Mouse (Mus musculus) forebrain, embryonic 15.5 days (tissue): ENCODE measurements around the gene Paqr7. TPM values are rescaled to one million over a fixed set of nuclear protein-coding genes. Genes with fewer than 3 reads are reported as not detected.
A peak's percentile ranks its signal among the peaks of the same experiment; 100 is the strongest.

Source experiments
- ATAC-seq: fragments of 200-750 bp; cut with Nextera tagmentation; replicated peaks from 2 replicates; pipeline ENCODE4 v1.8.0; 2017; ENCODE audit warnings: mild to moderate bottlenecking, moderate TSS enrichment, moderate library complexity
- H3K27ac ChIP-seq: fragments of 300-500 bp; sonication (generic); replicated peaks from 2 replicates; pipeline ENCODE4 v1.5.1; 2015; ENCODE audit warnings: mild to moderate bottlenecking, inconsistent platforms
- H3K27me3 ChIP-seq: fragments of 300-500 bp; sonication (generic); 2 replicates; pipeline ENCODE4 v1.6.1; 2015; ENCODE audit warnings: inconsistent platforms
- H3K36me3 ChIP-seq: fragments of 300-500 bp; sonication (generic); 2 replicates; pipeline ENCODE4 v1.6.1; 2015; ENCODE audit warnings: mild to moderate bottlenecking, inconsistent platforms
- H3K4me1 ChIP-seq: fragments of 300-500 bp; sonication (generic); 2 replicates; pipeline ENCODE4 v1.6.1; 2015; ENCODE audit warnings: inconsistent platforms
- H3K4me2 ChIP-seq: fragments of 300-500 bp; sonication (generic); replicated peaks from 2 replicates; pipeline ENCODE4 v1.6.1; 2015; ENCODE audit warnings: mild to moderate bottlenecking, inconsistent platforms
- H3K4me3 ChIP-seq: fragments of 300-500 bp; sonication (generic); 2 replicates; pipeline ENCODE4 v1.5.1; 2015; ENCODE audit warnings: mild to moderate bottlenecking, inconsistent platforms
- H3K9ac ChIP-seq: fragments of 300-500 bp; sonication (generic); replicated peaks from 2 replicates; pipeline ENCODE4 v1.6.1; 2015; ENCODE audit warnings: mild to moderate bottlenecking, inconsistent platforms
- H3K9me3 ChIP-seq: fragments of 300-500 bp; sonication (generic); 2 replicates; pipeline ENCODE4 v1.6.1; 2016; ENCODE audit warnings: inconsistent platforms
- WGBS: fragments of 180-500 bp; shearing (Covaris S2); methylation state at CpG from one replicate; pipeline ENCODE4 v1.1.7; 2015; ENCODE audit warnings: mixed read lengths; 5-methylcytosine and 5-hydroxymethylcytosine counted together
- polyA plus RNA-seq: library from polyadenylated mRNA; unstranded; fragments of >200 nt; fragmentation: Nextera tagmentation; extraction: Ambion mirVana; gene quantifications from 2 replicates; pipeline ENCODE4 v1.2.1, GENCODE M21; 2015

Gene Paqr7
- polyA plus RNA-seq, 1 experiment from 2014 or later: 12.3 TPM

GRCm38 (mm10) chr4:134532928-134533327 lies 36.4 kb downstream of the Paqr7 start:
- Histone ChIP-seq H3K27me3 (no peaks in the 10 kb centered on the region), H3K9ac (no peak overlapping the region), H3K27ac (no peak overlapping the region), H3K36me3 (peaks cover 31% of the 10 kb centered on the region), H3K4me1 (peaks cover 23% of the 10 kb centered on the region), H3K4me2 (no peak overlapping the region), H3K4me3 (no peak overlapping the region), H3K9me3 (no peaks in the 10 kb centered on the region)
- no peak for ATAC-seq
- 89% methylated on average over 4 of the region's 4 CpGs for WGBS

- Histone ChIP-seq H3K4me3 (no peak overlapping the region), H3K27me3 (no peaks in the 10 kb centered on the region), H3K36me3 (peaks cover 27% of the 10 kb centered on the region), H3K9me3 (no peaks in the 10 kb centered on the region), H3K4me1 (peaks cover 23% of the 10 kb centered on the region), H3K27ac (no peak overlapping the region), H3K9ac (no peak overlapping the region), H3K4me2 (peak overlapping the region; percentile 91; the same call in 1 of the 2 replicates)
- WGBS: 88% methylated on average over 4 of the region's 4 CpGs
- ATAC-seq: no peak
Observed at GRCm38 (mm10) chr4:134533421-134533820, 36.9 kb downstream of the Paqr7 start.

- under 1% methylated on average over 57 of the region's 57 CpGs for WGBS
- no peak; the same call in none of the 2 replicates for ATAC-seq
Observed at GRCm38 (mm10) chr4:134534124-134534886, 37.8 kb downstream of the Paqr7 start.

DNA sequence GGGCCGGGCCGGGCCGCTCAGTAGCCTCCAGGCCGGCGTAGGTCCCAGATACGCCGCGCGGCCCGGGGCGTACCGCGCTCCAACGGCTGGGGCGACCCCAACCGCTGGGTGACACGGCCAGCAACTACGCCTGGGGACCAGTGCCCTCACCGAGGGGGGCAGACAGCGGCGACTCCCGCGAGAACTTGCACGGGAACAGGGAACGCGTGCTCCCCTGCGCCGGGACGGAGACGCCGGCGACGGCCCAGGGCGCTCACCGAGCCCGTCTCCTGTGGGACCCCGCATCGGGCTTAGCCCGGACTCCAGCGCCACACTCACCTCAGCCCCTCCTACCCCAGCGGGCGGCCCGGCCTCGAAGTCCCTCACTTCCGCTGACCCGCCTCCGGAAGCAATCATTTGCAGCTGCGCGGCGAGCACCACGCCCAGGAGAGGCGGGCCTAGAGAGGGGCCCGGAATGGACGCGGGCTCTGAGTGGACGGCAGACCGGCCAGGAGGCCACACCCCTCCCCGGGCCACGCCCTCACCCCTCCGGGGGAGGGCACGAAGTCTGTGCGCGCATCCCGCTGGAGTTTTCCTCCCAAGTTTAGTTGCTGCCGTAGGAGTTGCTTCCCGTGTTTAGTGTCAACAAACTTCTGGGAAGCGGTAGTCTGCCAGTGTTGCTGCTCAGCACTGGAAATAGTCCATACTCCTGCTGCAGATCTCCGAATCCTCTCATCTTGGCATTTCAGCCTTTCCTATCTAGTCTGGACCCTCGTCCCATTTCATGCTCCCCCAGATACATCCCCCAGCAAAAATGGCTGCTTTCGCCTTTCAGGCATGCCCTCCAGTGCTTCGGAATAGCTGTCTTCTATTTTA lies 38.7 kb downstream of the Paqr7 start, which contains the start of gene Mtfr1l:
Gene Mtfr1l (minus strand): TSS at position 456 of the 855 bp plus-strand sequence.
- Histone ChIP-seq H3K27ac (peak within 1 kb of the TSS; percentile 86), H3K9ac (peak within 1 kb of the TSS; percentile 78), H3K9me3 (no peaks in the 10 kb centered on the region), H3K27me3 (no peaks in the 10 kb centered on the region), H3K4me1 (peaks cover 29% of the 10 kb centered on the region), H3K36me3 (peaks cover 25% of the 10 kb centered on the region), H3K4me3 (peak within 1 kb of the TSS; percentile 95), H3K4me2 (peak within 1 kb of the TSS; percentile 91)
- ATAC-seq: peak; percentile 97
- WGBS: under 1% methylated on average over 71 of the region's 71 CpGs

More at GRCm38 (mm10) chr4:134534124-134534886, 37.8 kb downstream of the Paqr7 start:
- no peaks in the 10 kb centered on the region for H3K9me3 ChIP-seq
- H3K9ac ChIP-seq: peak overlapping the region; percentile 78
- peaks cover 28% of the 10 kb centered on the region for H3K4me1 ChIP-seq
- peaks cover 25% of the 10 kb centered on the region for H3K36me3 ChIP-seq
- H3K27ac ChIP-seq: peak overlapping the region; percentile 86
- H3K27me3 ChIP-seq: no peaks in the 10 kb centered on the region
- H3K4me3 ChIP-seq: peak overlapping the region; percentile 95
- H3K4me2 ChIP-seq: peak overlapping the region; percentile 91

DNA sequence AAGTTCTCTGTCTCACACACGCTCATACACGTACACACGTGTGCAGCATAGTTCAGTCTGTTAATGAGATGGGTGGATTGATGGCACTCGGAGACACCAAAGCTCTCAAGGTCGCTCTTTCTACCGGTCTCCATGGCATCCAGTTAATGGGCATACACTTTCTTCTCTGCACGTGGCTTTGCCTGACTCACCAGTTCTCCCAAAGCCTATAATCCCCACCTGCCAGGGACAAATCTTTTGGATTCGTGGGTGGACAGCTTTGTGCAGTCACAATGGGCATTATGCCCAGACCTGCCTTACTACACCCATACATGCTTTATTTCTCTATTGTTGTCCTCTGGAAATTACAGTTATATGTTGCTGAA lies 39.3 kb downstream of the Paqr7 start:
- no peaks in the 10 kb centered on the region for H3K9me3 ChIP-seq
- peak overlapping the region; percentile 95 for H3K4me3 ChIP-seq
- peaks cover 29% of the 10 kb centered on the region for H3K36me3 ChIP-seq
- peak overlapping the region; percentile 78 for H3K9ac ChIP-seq
- no peaks in the 10 kb centered on the region for H3K27me3 ChIP-seq
- ATAC-seq: peak; percentile 27
- H3K27ac ChIP-seq: peak overlapping the region; percentile 86
- peaks cover 29% of the 10 kb centered on the region for H3K4me1 ChIP-seq
- peak overlapping the region; percentile 91 for H3K4me2 ChIP-seq
- 4% methylated on average over 8 of the region's 8 CpGs for WGBS

DNA sequence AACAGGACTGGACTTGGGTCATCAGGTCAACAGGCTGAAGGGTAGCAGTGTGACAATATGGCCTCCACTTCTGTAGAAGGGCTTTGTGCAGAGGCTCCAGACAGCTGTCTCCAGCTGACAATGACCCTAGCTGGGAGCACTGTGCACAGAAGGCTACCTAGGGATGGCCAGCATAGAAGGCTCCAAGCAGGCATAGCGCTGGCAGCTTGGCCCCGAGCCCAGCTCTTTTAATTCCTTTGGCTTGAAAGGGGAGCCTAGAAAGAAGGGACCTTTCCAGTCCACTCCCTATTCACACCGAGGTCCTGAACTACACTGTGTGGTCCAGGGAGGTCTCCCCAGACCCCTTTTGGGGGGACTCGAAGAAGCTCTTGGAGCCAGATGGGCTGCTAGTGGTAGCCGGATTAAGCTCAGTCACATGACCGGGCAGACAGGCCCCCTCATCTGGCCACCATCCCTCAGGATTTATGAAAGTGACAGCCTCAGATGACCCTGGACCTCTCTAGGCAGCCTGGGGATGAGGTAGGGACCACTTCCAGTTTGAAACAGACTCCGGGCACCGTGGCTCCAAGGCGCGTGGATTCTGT lies 42.6 kb downstream of the Paqr7 start:
- H3K27me3 ChIP-seq: no peaks in the 10 kb centered on the region
- peaks cover 18% of the 10 kb centered on the region for H3K4me1 ChIP-seq
- no peak overlapping the region for H3K4me3 ChIP-seq
- whole genome bisulfite sequencing: 61% methylated on average over 10 of the region's 10 CpGs
- H3K9me3 ChIP-seq: no peaks in the 10 kb centered on the region
- ATAC-seq: no peak
- H3K4me2 ChIP-seq: no peak overlapping the region
- H3K9ac ChIP-seq: no peak overlapping the region
- H3K36me3 ChIP-seq: peaks cover 43% of the 10 kb centered on the region
- no peak overlapping the region for H3K27ac ChIP-seq

GRCm38 (mm10) chr4:134542726-134543125 lies 46.2 kb downstream of the Paqr7 start:
- peaks cover 55% of the 10 kb centered on the region for H3K36me3 ChIP-seq
- H3K9ac ChIP-seq: no peak overlapping the region
- H3K4me1 ChIP-seq: peaks cover 13% of the 10 kb centered on the region
- no peak overlapping the region for H3K4me3 ChIP-seq
- no peaks in the 10 kb centered on the region for H3K27me3 ChIP-seq
- no peak for ATAC-seq
- H3K27ac ChIP-seq: no peak overlapping the region
- WGBS: 90% methylated on average over 9 of the region's 9 CpGs
- H3K4me2 ChIP-seq: no peak overlapping the region
- no peaks in the 10 kb centered on the region for H3K9me3 ChIP-seq

DNA sequence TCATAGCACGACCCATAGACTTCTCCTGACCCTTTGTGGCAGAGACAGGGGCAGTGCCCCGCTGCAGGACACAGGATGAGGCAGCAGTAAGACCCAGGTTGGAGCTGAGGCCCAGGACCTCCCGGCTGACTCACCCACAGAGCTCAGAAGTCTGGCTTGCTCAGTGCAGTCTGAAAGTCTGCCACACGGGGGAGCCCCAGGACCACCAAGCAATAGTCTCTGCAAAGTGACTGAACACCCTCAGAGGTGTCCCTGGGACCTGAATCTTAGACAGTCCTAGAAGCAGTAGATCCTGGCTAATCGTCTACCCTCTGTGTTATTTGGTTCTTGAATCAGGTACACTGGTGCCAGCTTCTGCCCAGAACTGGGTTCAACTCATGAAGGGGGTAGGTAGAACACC lies 46.8 kb downstream of the Paqr7 start:
- Histone ChIP-seq H3K9me3 (no peaks in the 10 kb centered on the region), H3K27me3 (no peaks in the 10 kb centered on the region), H3K4me3 (no peak overlapping the region), H3K36me3 (peaks cover 56% of the 10 kb centered on the region), H3K27ac (no peak overlapping the region), H3K9ac (no peak overlapping the region), H3K4me1 (peaks cover 19% of the 10 kb centered on the region), H3K4me2 (no peak overlapping the region)
- ATAC-seq: peak; percentile 68
- 7% methylated on average over 5 of the region's 5 CpGs for WGBS

DNA sequence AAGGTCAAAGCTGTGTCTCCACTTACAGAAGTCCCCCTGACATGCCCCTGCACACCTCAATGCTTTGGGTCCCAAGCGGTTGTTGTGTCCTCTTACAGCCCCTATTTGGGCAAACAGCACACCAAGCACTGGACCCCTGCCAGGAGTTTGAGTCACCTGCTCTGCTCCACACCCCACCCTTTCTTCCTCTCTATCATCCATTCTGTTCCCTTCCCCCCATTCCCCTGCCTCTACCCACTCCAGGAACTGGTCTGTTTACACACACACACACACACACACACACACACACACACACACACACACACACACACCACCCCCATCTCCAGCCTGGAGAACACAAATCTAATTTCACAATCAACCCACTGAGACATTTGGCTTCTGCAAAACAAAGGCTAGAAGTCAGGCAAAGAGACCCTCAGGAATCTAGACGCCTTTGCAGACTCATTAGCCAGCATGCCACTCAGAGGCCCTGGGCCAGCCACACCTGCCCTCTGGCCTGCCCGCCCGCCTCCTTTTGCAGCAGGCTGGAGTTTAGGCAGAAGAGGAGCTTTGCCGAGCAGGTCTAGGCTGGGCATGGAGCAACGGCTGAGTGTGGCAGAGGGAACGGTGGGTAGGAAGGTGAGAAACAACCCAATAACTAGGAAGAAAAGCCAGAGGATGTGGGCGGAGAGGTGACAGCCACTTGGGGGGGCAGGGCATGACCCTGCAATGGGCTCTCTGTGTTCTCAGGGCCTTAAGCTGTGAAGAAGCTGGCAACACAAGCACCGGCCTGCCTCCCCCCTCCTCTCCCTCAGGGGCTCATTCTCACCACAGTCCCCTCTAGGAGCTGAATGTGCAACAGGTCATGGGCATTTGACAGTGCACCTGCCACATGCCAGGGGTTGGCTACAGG lies 50.6 kb downstream of the Paqr7 start:
- no peak overlapping the region for H3K9ac ChIP-seq
- no peak for ATAC-seq
- H3K4me2 ChIP-seq: no peak overlapping the region
- H3K27ac ChIP-seq: no peak overlapping the region
- 66% methylated on average over 9 of the region's 9 CpGs for WGBS
- H3K27me3 ChIP-seq: no peaks in the 10 kb centered on the region
- peaks cover 29% of the 10 kb centered on the region for H3K4me1 ChIP-seq
- no peaks in the 10 kb centered on the region for H3K9me3 ChIP-seq
- H3K36me3 ChIP-seq: peaks cover 31% of the 10 kb centered on the region
- no peak overlapping the region for H3K4me3 ChIP-seq

DNA sequence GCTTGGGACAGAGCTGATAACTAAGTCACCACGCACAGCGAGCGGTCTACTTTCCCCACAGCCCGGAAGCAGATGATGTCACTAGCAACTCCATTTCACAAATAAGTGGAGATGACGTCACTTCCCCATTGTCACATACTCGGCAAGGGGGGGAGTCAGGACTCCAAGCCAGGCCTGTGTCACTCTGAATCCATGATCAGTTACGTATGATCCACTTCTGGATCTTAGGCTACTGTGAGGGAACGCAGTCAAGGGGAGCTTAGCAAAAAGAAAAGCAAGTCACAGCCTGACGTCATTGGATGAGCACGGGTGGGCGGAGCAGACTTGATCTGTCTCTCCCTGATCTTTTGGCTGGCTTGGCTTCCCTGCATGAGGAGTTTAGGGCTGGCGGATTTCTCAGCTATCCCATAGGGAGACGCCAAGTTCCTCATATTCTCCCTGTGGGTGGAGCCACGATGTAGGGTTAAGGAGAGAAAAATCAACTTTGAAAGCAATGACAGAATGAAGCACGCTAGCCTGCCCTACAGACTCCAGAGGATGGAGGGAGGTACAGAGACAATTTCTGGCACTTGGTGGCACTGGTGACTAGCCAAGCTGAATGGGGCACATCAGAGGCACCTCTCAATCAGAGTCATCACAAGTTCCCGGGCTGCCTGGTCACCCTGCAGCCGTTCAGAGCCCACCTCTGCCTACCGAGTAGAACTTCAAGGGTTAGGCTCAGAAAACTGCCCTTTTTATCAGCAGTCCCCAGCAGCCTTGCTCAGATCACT lies 51.9 kb downstream of the Paqr7 start:
- Histone ChIP-seq H3K4me1 (peaks cover 34% of the 10 kb centered on the region), H3K9ac (no peak overlapping the region), H3K9me3 (no peaks in the 10 kb centered on the region), H3K27me3 (no peaks in the 10 kb centered on the region), H3K4me3 (no peak overlapping the region), H3K27ac (no peak overlapping the region), H3K4me2 (no peak overlapping the region), H3K36me3 (peaks cover 20% of the 10 kb centered on the region; the same call in 1 of the 2 replicates)
- 59% methylated on average over 18 of the region's 18 CpGs for WGBS
- no peak for ATAC-seq

- Histone ChIP-seq H3K27me3 (no peaks in the 10 kb centered on the region), H3K4me2 (no peak overlapping the region), H3K9me3 (no peaks in the 10 kb centered on the region), H3K27ac (no peak overlapping the region), H3K4me1 (peaks cover 34% of the 10 kb centered on the region), H3K9ac (no peak overlapping the region), H3K4me3 (no peak overlapping the region), H3K36me3 (peaks cover 19% of the 10 kb centered on the region; the same call in 1 of the 2 replicates)
- 99% methylated on average over 8 of the region's 8 CpGs for WGBS
- ATAC-seq: no peak
Observed at GRCm38 (mm10) chr4:134549899-134550298, 53.4 kb downstream of the Paqr7 start.
